ENCODE assay signal across 8 mouse cellular contexts in the genomic region with DNA sequence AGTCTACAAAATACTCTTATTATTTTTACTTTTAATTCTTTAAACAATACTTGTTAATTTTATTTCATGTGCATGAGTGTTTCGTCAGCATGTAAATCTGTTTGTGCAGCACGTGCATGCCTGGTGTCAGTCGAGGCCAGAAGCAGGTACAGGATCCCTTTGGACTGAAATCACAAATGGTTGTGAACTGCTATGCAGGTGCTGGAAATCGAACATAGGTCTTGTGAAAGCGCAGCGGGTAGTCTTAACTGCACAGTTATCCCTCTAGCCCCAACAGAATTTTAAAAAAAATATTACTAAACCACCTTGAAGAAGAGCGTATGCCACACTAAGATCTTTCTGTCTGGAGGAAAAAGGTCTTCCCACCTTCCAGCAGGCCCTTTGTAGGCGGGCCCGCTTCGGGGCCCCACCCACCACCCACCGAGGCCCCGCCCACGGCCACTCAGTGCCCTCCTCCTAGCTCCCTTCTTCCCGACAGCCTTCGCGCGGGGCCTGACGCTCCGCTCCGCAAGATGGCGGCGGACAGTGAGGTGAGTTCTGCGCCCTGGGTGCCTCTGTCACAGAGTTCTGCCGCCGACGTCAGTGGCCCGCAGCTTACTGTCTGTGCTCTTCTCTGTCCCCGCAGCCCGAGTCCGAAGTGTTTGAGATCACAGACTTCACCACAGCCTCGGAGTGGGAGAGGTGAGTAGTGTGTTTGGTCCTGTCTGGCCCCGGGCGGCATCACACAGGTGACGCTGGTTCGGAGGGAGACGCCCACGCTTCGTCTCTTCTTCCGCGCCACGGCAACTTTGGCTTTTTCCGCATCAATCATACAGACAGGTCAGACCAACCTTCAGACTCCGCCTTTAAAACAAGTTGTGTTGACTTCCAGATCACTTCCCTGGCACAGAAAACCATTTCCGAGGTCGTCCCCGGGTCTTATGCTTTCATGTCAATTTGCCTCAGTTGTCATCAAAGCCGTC. TPM values are rescaled to one million over a fixed set of nuclear protein-coding genes. Genes with fewer than 3 reads are reported as not detected.
DNase-seq lines count a peak whose midpoint lies in the region; ATAC-seq and TF ChIP-seq lines count a peak whose summit lies in the region.

A gene (plus strand): TSS at position 474 of the 962 bp plus-strand sequence.

- H3ac ChIP-seq in C2C12 (ENCODE audit: control insufficient read depth, insufficient read length, low read depth): peak within 1 kb of the TSS; percentile 62

- H3K4me3 ChIP-seq in C2C12 (ENCODE audit: insufficient read depth, poor library complexity, severe bottlenecking): peak within 1 kb of the TSS; percentile 74
- H3K4me3 ChIP-seq in erythroblast, embryonic 14.5 days (replicated peaks): peak within 1 kb of the TSS; percentile 93
- peak within 1 kb of the TSS; percentile 93 for H3K4me3 ChIP-seq in heart, embryonic 12.5 days
- peak within 1 kb of the TSS; percentile 64 for H3K4me3 ChIP-seq in kidney, postnatal 0 days (replicated peaks; ENCODE audit: low read depth, low read length)
- H3K4me3 ChIP-seq in liver, embryonic 11.5 days (ENCODE audit: low read depth, low read length): peak within 1 kb of the TSS; percentile 84
- peak within 1 kb of the TSS; percentile 59 for H3K4me3 ChIP-seq in stomach, embryonic 14.5 days (ENCODE audit: low read depth, low read length)

- 10% methylated on average over 47 of the region's 47 CpGs for whole genome bisulfite sequencing in heart, embryonic 12.5 days
- 11% methylated on average over 47 of the region's 47 CpGs for WGBS in kidney, postnatal 0 days
- WGBS in liver, embryonic 11.5 days: 11% methylated on average over 47 of the region's 47 CpGs
- 10% methylated on average over 47 of the region's 47 CpGs for WGBS in stomach, embryonic 14.5 days

- H3K9ac ChIP-seq in heart, embryonic 12.5 days: peak within 1 kb of the TSS; percentile 87
- peak within 1 kb of the TSS; percentile 78 for H3K9ac ChIP-seq in kidney, postnatal 0 days (ENCODE audit: low read depth, low read length)
- H3K9ac ChIP-seq in liver, embryonic 11.5 days (ENCODE audit: low read depth, low read length): peak within 1 kb of the TSS; percentile 83
- H3K9ac ChIP-seq in stomach, embryonic 14.5 days (replicated peaks; ENCODE audit: low read depth, low read length): peak within 1 kb of the TSS; percentile 47

- peak within 1 kb of the TSS; percentile 70 for H3K27ac ChIP-seq in heart, embryonic 12.5 days (ENCODE audit: poor library complexity, severe bottlenecking)
- peak within 1 kb of the TSS; percentile 85 for H3K27ac ChIP-seq in kidney, postnatal 0 days
- H3K27ac ChIP-seq in liver, embryonic 11.5 days (ENCODE audit: low read depth, low read length): 0 out of 2 replicates have a peak within 1 kb of the TSS, but pooled peaks have one; percentile 13
- H3K27ac ChIP-seq in stomach, embryonic 14.5 days (ENCODE audit: low read length): peak within 1 kb of the TSS; percentile 57; the same call in 1 of the 2 replicates

- H3K36me3 ChIP-seq in C2C12 (ENCODE audit: control insufficient read depth, insufficient read depth): peaks cover 13% of the 10 kb centered on the region
- peaks cover 30% of the 10 kb centered on the region for H3K36me3 ChIP-seq in erythroblast, embryonic 14.5 days (ENCODE audit: control insufficient read depth)
- peaks cover 18% of the 10 kb centered on the region for H3K36me3 ChIP-seq in heart, embryonic 12.5 days
- H3K36me3 ChIP-seq in kidney, postnatal 0 days (ENCODE audit: insufficient read depth, low read length): peaks cover 5% of the 10 kb centered on the region; the same call in 1 of the 2 replicates
- H3K36me3 ChIP-seq in liver, embryonic 11.5 days (ENCODE audit: control insufficient read depth, insufficient read depth, low read length): 0 out of 2 replicates have a peak, but pooled peaks cover 4% of the 10 kb centered on the region
- peaks cover 4% of the 10 kb centered on the region; the same call in 1 of the 2 replicates for H3K36me3 ChIP-seq in stomach, embryonic 14.5 days (ENCODE audit: control insufficient read depth, insufficient read depth, low read length)

- TF ChIP-seq CTCF in C2C12 (IDR thresholded peaks at IDR 0.05; ENCODE audit: control insufficient read depth, insufficient read depth, insufficient read length): no peak
- TF ChIP-seq CTCF in brain, embryonic 14.5 days (IDR thresholded peaks at IDR 0.05; ENCODE audit: borderline replicate concordance, extremely low read depth, insufficient read depth, insufficient read length): no peak
- TF ChIP-seq CTCF in kidney, postnatal 0 days (IDR thresholded peaks at IDR 0.05; ENCODE audit: low read depth): 0 out of 2 replicates have a peak, but pooled peaks have one; percentile 9

- TF ChIP-seq POLR2A in brain, embryonic 14.5 days (IDR thresholded peaks at IDR 0.05; ENCODE audit: borderline replicate concordance, extremely low read depth, insufficient read depth, insufficient read length, poor library complexity, severe bottlenecking): peak; percentile 83; the same call in 1 of the 2 replicates

- H3K9me3 ChIP-seq in erythroblast, embryonic 14.5 days (ENCODE audit: control insufficient read depth, low read length): no peaks in the 10 kb centered on the region
- H3K9me3 ChIP-seq in heart, embryonic 12.5 days (replicated peaks): no peaks in the 10 kb centered on the region
- no peaks in the 10 kb centered on the region for H3K9me3 ChIP-seq in kidney, postnatal 0 days (replicated peaks; ENCODE audit: low read length)
- no peaks in the 10 kb centered on the region for H3K9me3 ChIP-seq in liver, embryonic 11.5 days (ENCODE audit: control insufficient read depth, low read length)
- H3K9me3 ChIP-seq in stomach, embryonic 14.5 days (ENCODE audit: control insufficient read depth, low read depth, low read length): no peaks in the 10 kb centered on the region

- H3K27me3 ChIP-seq in C2C12 (ENCODE audit: control insufficient read depth, insufficient read depth, insufficient read length): no peaks in the 10 kb centered on the region
- no peaks in the 10 kb centered on the region for H3K27me3 ChIP-seq in erythroblast, embryonic 14.5 days (ENCODE audit: control insufficient read depth)
- H3K27me3 ChIP-seq in heart, embryonic 12.5 days (replicated peaks): no peaks in the 10 kb centered on the region
- H3K27me3 ChIP-seq in kidney, postnatal 0 days (ENCODE audit: insufficient read depth, low read length): no peaks in the 10 kb centered on the region
- H3K27me3 ChIP-seq in liver, embryonic 11.5 days (replicated peaks; ENCODE audit: control insufficient read depth, insufficient read depth, low read length): no peaks in the 10 kb centered on the region
- H3K27me3 ChIP-seq in stomach, embryonic 14.5 days (ENCODE audit: control insufficient read depth, insufficient read depth, low read length): no peaks in the 10 kb centered on the region

- ATAC-seq in heart, embryonic 12.5 days (ENCODE audit: insufficient number of reproducible peaks, low FRiP score): peak; percentile 99
- peak; percentile 99 for ATAC-seq in kidney, postnatal 0 days (replicated peaks; ENCODE audit: low FRiP score, low read depth)
- peak; percentile 98 for ATAC-seq in liver, embryonic 11.5 days (replicated peaks; ENCODE audit: low FRiP score)
- peak; percentile 97 for ATAC-seq in stomach, embryonic 14.5 days (ENCODE audit: insufficient number of reproducible peaks, insufficient read depth, low FRiP score, low read depth)

- H3K4me2 ChIP-seq in heart, embryonic 12.5 days: peak within 1 kb of the TSS; percentile 77
- peak within 1 kb of the TSS; percentile 71 for H3K4me2 ChIP-seq in kidney, postnatal 0 days (ENCODE audit: low read length)
- peak within 1 kb of the TSS; percentile 76 for H3K4me2 ChIP-seq in liver, embryonic 11.5 days
- peak within 1 kb of the TSS; percentile 58 for H3K4me2 ChIP-seq in stomach, embryonic 14.5 days (replicated peaks; ENCODE audit: low read depth, low read length)

- peaks cover 17% of the 10 kb centered on the region for H3K79me3 ChIP-seq in C2C12 (ENCODE audit: low read depth)

- H3K4me1 ChIP-seq in erythroblast, embryonic 14.5 days (ENCODE audit: control insufficient read depth): peaks cover 26% of the 10 kb centered on the region
- peaks cover 3% of the 10 kb centered on the region; the same call in 1 of the 2 replicates for H3K4me1 ChIP-seq in heart, embryonic 12.5 days (replicated peaks)
- no peaks in the 10 kb centered on the region; the same call in 1 of the 2 replicates for H3K4me1 ChIP-seq in kidney, postnatal 0 days (replicated peaks; ENCODE audit: insufficient read depth, low read length)
- peaks cover 4% of the 10 kb centered on the region for H3K4me1 ChIP-seq in liver, embryonic 11.5 days (replicated peaks; ENCODE audit: control insufficient read depth, insufficient read depth, low read length)
- H3K4me1 ChIP-seq in stomach, embryonic 14.5 days (ENCODE audit: control insufficient read depth, insufficient read depth, low read length): peaks cover 7% of the 10 kb centered on the region; the same call in 1 of the 2 replicates

- peak; percentile 95 for DNase-seq in brain, embryonic 14.5 days (ENCODE audit: low read depth)
- DNase-seq in kidney, postnatal 0 days (ENCODE audit: low spot score): peak; percentile 92
- peak; percentile 92 for DNase-seq in liver, embryonic 11.5 days (ENCODE audit: low spot score)
- DNase-seq in naive thymus-derived CD4-positive, alpha-beta T cell, adult 2 months (ENCODE audit: low read depth): peak; percentile 95

- peaks cover 32% of the 10 kb centered on the region for H3K79me2 ChIP-seq in C2C12 (ENCODE audit: control insufficient read depth, insufficient read depth)

TF ChIP-seq in C2C12, 6 proteins besides CTCF, POLR2A, EP300 and RAD21:
- no peak for TF ChIP-seq MYOG (IDR thresholded peaks at IDR 0.05; ENCODE audit: control insufficient read depth, extremely low read depth, insufficient read length)
- TF ChIP-seq FOSL1 (IDR thresholded peaks at IDR 0.05; ENCODE audit: insufficient read depth, low read length, poor library complexity, severe bottlenecking): no peak
- TF ChIP-seq CEBPB (IDR thresholded peaks at IDR 0.05; ENCODE audit: low read depth): no peak
- TF ChIP-seq USF1 (IDR thresholded peaks at IDR 0.05; ENCODE audit: low read depth): no peak
- no peak for TF ChIP-seq MYOD1 (IDR thresholded peaks at IDR 0.05; ENCODE audit: control insufficient read depth, insufficient read length, low read depth)
- no peak for TF ChIP-seq MAX (IDR thresholded peaks at IDR 0.05)
TF ChIP-seq in C2C12: peak in this region for 0.

RNA-seq across cellular contexts. Expression of the gene that starts here (rescaled TPM):
- 14.0 TPM for polyA plus RNA-seq in C2C12 (2012; fragmentation: generic; extraction: Trizol)
- 15.5 and 20.5 TPM in 2 replicates for polyA plus RNA-seq in brain, embryonic 14.5 days (2012; rRNA removed)
- polyA plus RNA-seq in erythroblast, embryonic 14.5 days (2012): 1.3 and 2.0 TPM in 2 replicates
- 28.4 and 28.7 TPM in 2 replicates for polyA plus RNA-seq in heart, embryonic 12.5 days (2016; fragmentation: Nextera tagmentation; extraction: Ambion mirVana)
- polyA plus RNA-seq in kidney, postnatal 0 days (2015; fragmentation: Nextera tagmentation; extraction: Ambion mirVana): 18.2 and 20.0 TPM in 2 replicates
- 19.9 and 20.7 TPM in 2 replicates for polyA plus RNA-seq in liver, embryonic 11.5 days (2014; fragmentation: Nextera tagmentation; extraction: Ambion mirVana)
- 29.4 and 33.8 TPM in 2 replicates for polyA plus RNA-seq in stomach, embryonic 14.5 days (2014; fragmentation: Nextera tagmentation; extraction: Ambion mirVana)

Comparison
In these comparisons a context has a peak if more than half of its experiments do, and no peak if none do; other contexts are left out.
1. Peak in every context shown above with its lines: DNase-seq, ATAC-seq, H3K4me3 ChIP-seq and H3K27ac ChIP-seq.
2. H3K27ac ChIP-seq: peak in every context shown above with its lines; median percentile 85 in kidney, postnatal 0 days; 70 in heart, embryonic 12.5 days; 57 in stomach, embryonic 14.5 days; 13 in liver, embryonic 11.5 days.